Mouse (Mus musculus) neural tube, embryonic 14.5 days (tissue): ENCODE measurements around the gene Gm8765. TPM values are rescaled to one million over a fixed set of nuclear protein-coding genes. Genes with fewer than 3 reads are reported as not detected.
"Not testable (repeated sequence)": the region's sequence is repeated elsewhere in the genome, so short reads cannot be mapped to it uniquely, and the experiment has no call there.

Source experiments
- ATAC-seq: fragments of 200-750 bp; cut with Nextera tagmentation; 2 replicates; pipeline ENCODE4 v1.8.0; 2017; ENCODE audit warnings: low read depth, mild to moderate bottlenecking, moderate TSS enrichment, moderate library complexity
- H3K27ac ChIP-seq: fragments of 300-500 bp; sonication (generic); 2 replicates; pipeline ENCODE4 v1.5.1; 2014; ENCODE audit warnings: low read depth, mild to moderate bottlenecking, control low read depth, low read length, moderate library complexity, mixed read lengths
- H3K27me3 ChIP-seq: fragments of 300-500 bp; sonication (generic); 2 replicates; pipeline ENCODE4 v1.6.1; 2014; ENCODE audit warnings: low read length; ENCODE audit not compliant: control insufficient read depth, insufficient read depth
- H3K36me3 ChIP-seq: fragments of 300-500 bp; sonication (generic); 2 replicates; pipeline ENCODE4 v1.6.1; 2014; ENCODE audit warnings: low read length, mixed read lengths; ENCODE audit not compliant: control insufficient read depth, insufficient read depth
- H3K4me1 ChIP-seq: fragments of 300-500 bp; sonication (generic); 2 replicates; pipeline ENCODE4 v1.6.1; 2014; ENCODE audit warnings: low read length; ENCODE audit not compliant: control insufficient read depth, insufficient read depth
- H3K4me2 ChIP-seq: fragments of 300-500 bp; sonication (generic); 2 replicates; pipeline ENCODE4 v1.6.1; 2014; ENCODE audit warnings: mild to moderate bottlenecking, low read depth, low read length, control low read depth
- H3K4me3 ChIP-seq: fragments of 300-500 bp; sonication (generic); 2 replicates; pipeline ENCODE4 v1.5.1; 2014; ENCODE audit warnings: low read depth, low read length, control low read depth, mixed read lengths
- H3K9ac ChIP-seq: fragments of 300-500 bp; sonication (generic); replicated peaks from 2 replicates; pipeline ENCODE4 v1.6.1; 2014; ENCODE audit warnings: low read depth, mild to moderate bottlenecking, control low read depth, low read length, mixed read lengths
- H3K9me3 ChIP-seq: fragments of 300-500 bp; sonication (generic); 2 replicates; pipeline ENCODE4 v1.6.1; 2016; ENCODE audit warnings: low read length; ENCODE audit not compliant: control insufficient read depth
- WGBS: fragments of 180-500 bp; shearing (Covaris S2); extraction: QIAGEN DNeasy Blood & Tissue Kit; methylation state at CpG from one replicate; pipeline ENCODE4 v1.1.7; 2014; 5-methylcytosine and 5-hydroxymethylcytosine counted together
- microRNA-seq: library from miRNA; unstranded; fragments of <30 nt; microRNA quantifications from one replicate; pipeline ENCODE4, GENCODE M21; 2016
- polyA plus RNA-seq: library from polyadenylated mRNA; unstranded; fragments of >200 nt; fragmentation: Nextera tagmentation; extraction: Ambion mirVana; gene quantifications from 2 replicates; pipeline ENCODE4 v1.2.1, GENCODE M21; 2014

Gene Gm8765
- polyA plus RNA-seq, result not detected in 2 replicates

GRCm38 (mm10) chr13:50698012-50698411 lies at the start of gene Gm8765:
Gene Gm8765, plus strand, starts transcription at chr13:50698312.
- not testable (repeated sequence) for H3K27me3 ChIP-seq, H3K9me3 ChIP-seq, H3K9ac ChIP-seq, H3K4me2 ChIP-seq, H3K4me3 ChIP-seq, H3K36me3 ChIP-seq, H3K27ac ChIP-seq, H3K4me1 ChIP-seq, ATAC-seq
- 26% methylated on average over 1 of the region's 2 CpGs for WGBS

GRCm38 (mm10) chr13:50648771-50649170 lies 49.3 kb upstream of the Gm8765 start:
- WGBS, result 90% methylated on average over 2 of the region's 2 CpGs

GRCm38 (mm10) chr13:50750282-50750681 lies 52.2 kb downstream of the Gm8765 start:
- H3K36me3 ChIP-seq, H3K27me3 ChIP-seq, H3K4me3 ChIP-seq, H3K4me1 ChIP-seq, H3K9me3 ChIP-seq, ATAC-seq, H3K27ac ChIP-seq, H3K9ac ChIP-seq, H3K4me2 ChIP-seq: not testable (repeated sequence)

More at GRCm38 (mm10) chr13:50648771-50649170, 49.3 kb upstream of the Gm8765 start:
- not testable (repeated sequence) for H3K27ac ChIP-seq, H3K27me3 ChIP-seq, H3K9me3 ChIP-seq, H3K36me3 ChIP-seq, H3K9ac ChIP-seq, H3K4me1 ChIP-seq, ATAC-seq, H3K4me3 ChIP-seq, H3K4me2 ChIP-seq

DNA sequence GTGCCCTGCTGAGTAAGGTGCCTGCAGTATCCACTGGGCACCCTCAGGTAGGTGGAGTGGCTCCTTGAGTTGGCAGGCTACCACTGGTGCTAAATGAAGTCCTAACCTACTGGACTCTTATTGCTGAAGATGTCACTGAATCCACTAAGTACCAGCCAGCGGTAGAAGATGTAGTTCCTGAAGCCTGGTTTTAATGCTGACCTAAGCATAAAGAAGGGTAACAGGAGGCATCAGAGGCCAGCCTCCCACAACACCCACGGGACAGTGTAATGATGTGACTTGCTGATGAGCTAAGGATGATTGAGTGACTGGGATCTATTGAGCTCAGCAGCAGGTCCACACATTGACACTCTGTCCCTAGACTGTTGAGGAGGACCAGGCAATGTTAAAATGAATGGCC lies 53.6 kb downstream of the Gm8765 start:
- Histone ChIP-seq H3K4me1 (no peaks in the 10 kb centered on the region), H3K27ac (no peak overlapping the region), H3K4me2 (no peak overlapping the region), H3K36me3 (no peaks in the 10 kb centered on the region), H3K9me3 (no peaks in the 10 kb centered on the region), H3K27me3 (no peaks in the 10 kb centered on the region), H3K4me3 (no peak overlapping the region), H3K9ac (no peak overlapping the region)
- 87% methylated on average over 2 of the region's 2 CpGs for WGBS
- no peak; the same call in 1 of the 2 replicates for ATAC-seq

GRCm38 (mm10) chr13:50752961-50753360 lies 54.8 kb downstream of the Gm8765 start:
- H3K4me2 ChIP-seq, H3K36me3 ChIP-seq, H3K27ac ChIP-seq, H3K4me1 ChIP-seq, H3K9me3 ChIP-seq, H3K9ac ChIP-seq, H3K4me3 ChIP-seq, H3K27me3 ChIP-seq: not testable (repeated sequence)
- ATAC-seq, result peak; percentile 34; the same call in 1 of the 2 replicates

Small RNA genes lying within 50 kb of the gene (microRNA-seq; reads per million reads assigned to microRNA genes)
- not detected for gene Gm23952

Other genes with a start within 250 kb of the Gm8765 start
- not detected in 2 replicates for gene Nutm2, start 231.0 kb upstream of the Gm8765 start, polyA plus RNA-seq
- gene Gm904, start 55.1 kb upstream of the Gm8765 start, polyA plus RNA-seq, result not detected in 2 replicates